Mouse (Mus musculus) limb, embryonic 12.5 days (tissue): ENCODE results near the gene Avpr1b. TPM values are rescaled to one million over a fixed set of nuclear protein-coding genes. Genes with fewer than 3 reads are reported as not detected.
"Not testable (repeated sequence)": the region's sequence is repeated elsewhere in the genome, so short reads cannot be mapped to it uniquely, and the experiment has no call there.

ENCODE experiments used
- ATAC-seq: fragments of 200-750 bp; cut with Nextera tagmentation; 2 replicates; pipeline ENCODE4 v1.8.0; 2017; ENCODE audit warnings: low read depth, moderate TSS enrichment; ENCODE audit not compliant: insufficient number of reproducible peaks, insufficient read depth, low FRiP score, low TSS enrichment
- H3K27ac ChIP-seq: fragments of 300-500 bp; sonication (generic); 2 replicates; pipeline ENCODE4 v1.5.1; 2016; ENCODE audit warnings: mild to moderate bottlenecking, moderate library complexity
- H3K27me3 ChIP-seq: fragments of 300-500 bp; sonication (generic); 2 replicates; pipeline ENCODE4 v1.6.1; 2016; ENCODE audit warnings: mild to moderate bottlenecking, moderate library complexity
- H3K36me3 ChIP-seq: fragments of 300-500 bp; sonication (generic); 2 replicates; pipeline ENCODE4 v1.6.1; 2016; ENCODE audit warnings: mild to moderate bottlenecking, moderate library complexity
- H3K4me1 ChIP-seq: fragments of 300-500 bp; sonication (generic); replicated peaks from 2 replicates; pipeline ENCODE4 v1.6.1; 2016
- H3K4me2 ChIP-seq: fragments of 300-500 bp; sonication (generic); 2 replicates; pipeline ENCODE4 v1.6.1; 2016; ENCODE audit warnings: mild to moderate bottlenecking, moderate library complexity
- H3K4me3 ChIP-seq: fragments of 300-500 bp; sonication (generic); replicated peaks from 2 replicates; pipeline ENCODE4 v1.5.1; 2016; ENCODE audit warnings: mild to moderate bottlenecking
- H3K9ac ChIP-seq: fragments of 300-500 bp; sonication (generic); replicated peaks from 2 replicates; pipeline ENCODE4 v1.6.1; 2016; ENCODE audit warnings: mild to moderate bottlenecking, moderate library complexity
- H3K9me3 ChIP-seq: fragments of 300-500 bp; sonication (generic); 2 replicates; pipeline ENCODE4 v1.6.1; 2016; ENCODE audit warnings: mild to moderate bottlenecking, moderate library complexity
- WGBS: fragments of 180-500 bp; shearing (Covaris S2); methylation state at CpG from one replicate; pipeline ENCODE4 v1.1.7; 2016; 5-methylcytosine and 5-hydroxymethylcytosine counted together
- polyA plus RNA-seq: library from polyadenylated mRNA; unstranded; fragments of >200 nt; fragmentation: Nextera tagmentation; extraction: Ambion mirVana; gene quantifications from 2 replicates; pipeline ENCODE4 v1.2.1, GENCODE M21; 2016

Avpr1b gene
- not detected in 2 replicates for polyA plus RNA-seq

GRCm38 (mm10) chr1:131598905-131599304, at the start of gene Avpr1b:
Avpr1b (plus strand) TSS chr1:131599239.
- Histone ChIP-seq H3K27ac (no peak within 1 kb of the TSS), H3K4me3 (0 out of 2 replicates have a peak within 1 kb of the TSS, but pooled peaks have one; percentile 3), H3K4me1 (peaks cover 4% of the 10 kb centered on the region; the same call in 1 of the 2 replicates), H3K4me2 (peak within 1 kb of the TSS; percentile 37), H3K27me3 (peaks cover 24% of the 10 kb centered on the region), H3K36me3 (no peaks in the 10 kb centered on the region), H3K9me3 (no peaks in the 10 kb centered on the region), H3K9ac (no peak within 1 kb of the TSS)
- 30% methylated on average over 12 of the region's 12 CpGs for WGBS
- peak; percentile 52; the same call in 1 of the 2 replicates for ATAC-seq

GRCm38 (mm10) chr1:131551956-131552355, 47.1 kb upstream of the Avpr1b start:
- no peak overlapping the region for H3K9ac ChIP-seq

GRCm38 (mm10) chr1:131553428-131553827, 45.6 kb upstream of the Avpr1b start:
- no peaks in the 10 kb centered on the region for H3K9me3 ChIP-seq

More at GRCm38 (mm10) chr1:131551956-131552355, 47.1 kb upstream of the Avpr1b start:
- H3K9me3 ChIP-seq = no peaks in the 10 kb centered on the region
- H3K27me3 ChIP-seq = no peaks in the 10 kb centered on the region
- H3K36me3 ChIP-seq = no peaks in the 10 kb centered on the region
- 87% methylated on average over 2 of the region's 2 CpGs for WGBS
- no peak for ATAC-seq
- H3K4me3 ChIP-seq = no peak overlapping the region
- no peak overlapping the region for H3K27ac ChIP-seq
- no peak overlapping the region for H3K4me2 ChIP-seq
- H3K4me1 ChIP-seq = peaks cover 9% of the 10 kb centered on the region

DNA sequence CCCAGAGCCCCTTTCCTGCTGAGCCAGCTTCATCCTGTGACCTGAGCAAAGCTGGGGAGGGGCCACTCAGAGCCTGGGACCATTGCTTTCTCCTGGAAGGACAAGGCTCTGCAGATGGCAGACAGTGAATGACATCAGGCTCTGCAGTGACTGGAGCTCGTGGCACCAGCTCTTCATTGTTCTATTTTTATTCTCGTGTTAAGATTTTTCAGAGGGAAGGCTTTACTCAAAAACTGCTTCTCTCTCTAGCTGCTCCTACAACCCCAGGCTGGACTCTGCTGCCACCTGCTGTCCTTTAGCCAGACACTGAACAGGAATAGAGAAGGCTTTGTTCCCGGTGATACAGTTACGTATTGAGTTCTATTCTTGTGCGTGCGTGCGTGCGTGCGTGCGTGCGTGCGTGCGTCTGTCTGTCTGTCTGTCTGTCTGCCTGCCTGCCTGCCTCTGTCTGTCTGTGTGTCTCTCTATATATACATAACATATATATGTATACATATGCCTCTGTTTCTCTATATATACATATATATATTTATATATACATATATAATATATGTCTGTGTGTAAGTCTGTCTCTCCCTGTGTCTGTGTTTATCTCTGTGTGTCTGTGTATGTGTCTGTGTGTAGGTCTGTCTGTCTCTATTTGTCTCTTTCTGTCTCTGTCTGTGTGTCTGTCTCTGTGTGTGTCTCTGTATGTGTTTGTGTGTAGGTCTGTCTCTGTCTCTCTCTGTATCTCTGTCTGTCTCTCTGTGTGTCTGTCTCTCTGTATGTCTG, 43.8 kb upstream of the Avpr1b start:
- H3K4me3 ChIP-seq = no peak overlapping the region
- H3K4me1 ChIP-seq = peaks cover 4% of the 10 kb centered on the region
- 0 out of 2 replicates have a peak overlapping the region, but pooled peaks have one; percentile 41 for H3K27ac ChIP-seq
- no peaks in the 10 kb centered on the region for H3K9me3 ChIP-seq
- H3K4me2 ChIP-seq = peak overlapping the region; percentile 46
- WGBS = 25% methylated on average over 13 of the region's 13 CpGs
- peak; percentile 89 for ATAC-seq
- no peaks in the 10 kb centered on the region for H3K27me3 ChIP-seq
- no peaks in the 10 kb centered on the region for H3K36me3 ChIP-seq
- H3K9ac ChIP-seq = 0 out of 2 replicates have a peak overlapping the region, but pooled peaks have one; percentile 27

More at GRCm38 (mm10) chr1:131553428-131553827, 45.6 kb upstream of the Avpr1b start:
- Histone ChIP-seq H3K36me3 (no peaks in the 10 kb centered on the region), H3K4me3 (no peak overlapping the region), H3K9ac (no peak overlapping the region), H3K4me2 (no peak overlapping the region), H3K27ac (no peak overlapping the region), H3K4me1 (peaks cover 9% of the 10 kb centered on the region), H3K27me3 (no peaks in the 10 kb centered on the region)
- no peak for ATAC-seq

DNA sequence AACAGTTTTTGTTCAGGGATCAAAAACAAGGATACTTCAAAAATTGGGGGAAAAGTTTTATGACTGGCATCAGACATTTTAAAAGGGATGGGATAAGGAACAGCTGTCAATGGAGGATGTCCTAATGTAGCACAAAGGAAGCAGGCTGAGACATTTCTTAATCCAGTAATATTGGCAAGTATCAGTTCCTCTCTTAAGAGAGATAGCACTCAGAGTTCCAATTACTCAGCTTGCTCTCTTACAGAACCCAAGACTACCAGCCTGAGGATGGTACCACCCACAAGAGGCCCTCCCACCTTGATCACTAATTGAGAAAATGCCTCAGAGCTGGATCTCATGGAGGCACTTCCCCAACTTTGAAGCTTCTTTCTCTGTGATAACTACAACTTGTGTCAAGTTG, 38.5 kb upstream of the Avpr1b start:
- H3K4me1 ChIP-seq = no peaks in the 10 kb centered on the region
- no peak for ATAC-seq
- H3K27ac ChIP-seq = no peak overlapping the region
- H3K4me3 ChIP-seq = no peak overlapping the region
- no peak overlapping the region for H3K9ac ChIP-seq
- H3K4me2 ChIP-seq = no peak overlapping the region
- no peaks in the 10 kb centered on the region for H3K9me3 ChIP-seq
- no peaks in the 10 kb centered on the region for H3K36me3 ChIP-seq
- H3K27me3 ChIP-seq = no peaks in the 10 kb centered on the region

DNA sequence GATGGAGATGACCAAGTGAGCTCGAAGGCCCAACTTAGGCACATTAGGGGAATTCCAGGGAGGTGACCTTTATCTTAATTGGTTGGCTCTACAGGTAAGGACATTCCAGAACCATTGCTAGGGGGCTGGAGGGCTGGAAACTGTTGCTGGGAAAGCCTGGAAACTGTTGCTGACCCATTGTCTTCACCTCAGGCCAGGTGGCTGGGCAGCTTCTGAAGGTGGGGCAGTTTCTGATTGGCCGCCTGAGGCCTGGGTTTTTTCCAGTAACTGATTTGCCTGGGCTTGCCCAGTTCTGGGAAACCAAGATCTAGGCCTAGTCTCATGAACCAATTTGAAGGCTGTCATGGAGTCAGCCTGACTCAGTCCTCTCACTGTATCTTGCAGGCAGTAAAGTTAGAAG, 37.0 kb upstream of the Avpr1b start:
- WGBS = 89% methylated on average over 2 of the region's 2 CpGs
- Histone ChIP-seq H3K9ac (no peak overlapping the region), H3K4me2 (no peak overlapping the region), H3K4me1 (no peaks in the 10 kb centered on the region), H3K27me3 (no peaks in the 10 kb centered on the region), H3K9me3 (no peaks in the 10 kb centered on the region), H3K27ac (no peak overlapping the region), H3K36me3 (no peaks in the 10 kb centered on the region), H3K4me3 (no peak overlapping the region)
- ATAC-seq = no peak

DNA sequence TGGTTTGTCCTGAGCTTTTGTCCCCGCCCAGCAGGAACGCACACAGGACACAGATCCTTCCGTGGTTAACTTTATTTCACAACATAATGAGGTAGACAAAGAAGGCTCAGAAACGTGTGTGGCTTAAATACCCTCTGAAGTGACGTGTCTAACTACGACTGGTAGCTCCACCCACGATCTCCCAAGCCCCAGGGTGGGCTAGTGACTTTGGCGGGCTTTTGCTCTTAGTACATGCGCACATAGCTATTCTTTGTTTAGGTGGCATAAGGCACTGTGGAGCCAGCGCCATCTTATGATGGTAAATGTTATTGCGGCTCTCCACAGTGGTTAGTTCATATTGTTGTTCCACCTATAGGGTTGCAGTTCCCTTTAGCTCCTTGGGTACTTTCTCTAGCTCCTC, 33.0 kb upstream of the Avpr1b start:
- not testable (repeated sequence) for H3K4me1 ChIP-seq, ATAC-seq, H3K4me3 ChIP-seq, H3K27me3 ChIP-seq, H3K9me3 ChIP-seq, H3K36me3 ChIP-seq, H3K4me2 ChIP-seq, H3K9ac ChIP-seq, H3K27ac ChIP-seq
- 48% methylated on average over 11 of the region's 11 CpGs for WGBS

DNA sequence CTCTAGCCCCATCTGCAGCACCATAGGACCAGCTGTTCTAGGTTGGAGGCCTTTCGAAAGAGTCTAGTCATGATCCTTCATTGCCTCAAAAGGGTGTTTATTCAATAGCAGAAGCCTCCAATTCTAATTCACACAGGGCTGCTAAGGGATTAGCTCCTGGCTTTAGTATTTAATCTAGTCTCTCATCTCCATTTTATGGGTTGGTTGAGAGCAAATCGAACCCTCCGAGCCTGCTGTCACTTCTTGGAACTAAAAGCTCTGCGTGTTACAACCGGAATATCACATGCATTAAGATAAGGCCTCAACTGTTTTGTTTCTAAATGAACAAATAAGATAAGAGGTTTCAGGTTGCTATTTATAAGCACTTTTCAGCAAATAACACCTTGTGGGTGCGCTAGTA, 29.3 kb upstream of the Avpr1b start:
- H3K9ac ChIP-seq = no peak overlapping the region
- no peaks in the 10 kb centered on the region for H3K27me3 ChIP-seq
- ATAC-seq = no peak
- no peak overlapping the region for H3K4me2 ChIP-seq
- H3K27ac ChIP-seq = no peak overlapping the region
- no peaks in the 10 kb centered on the region for H3K9me3 ChIP-seq
- no peak overlapping the region for H3K4me3 ChIP-seq
- H3K36me3 ChIP-seq = no peaks in the 10 kb centered on the region
- no peaks in the 10 kb centered on the region for H3K4me1 ChIP-seq
- WGBS = 85% methylated on average over 6 of the region's 6 CpGs

GRCm38 (mm10) chr1:131570391-131570790, 28.6 kb upstream of the Avpr1b start:
- H3K9ac ChIP-seq = no peak overlapping the region
- H3K4me3 ChIP-seq = no peak overlapping the region
- ATAC-seq = no peak
- WGBS = 92% methylated on average over 4 of the region's 4 CpGs
- no peaks in the 10 kb centered on the region for H3K4me1 ChIP-seq
- H3K4me2 ChIP-seq = no peak overlapping the region
- H3K9me3 ChIP-seq = no peaks in the 10 kb centered on the region
- no peaks in the 10 kb centered on the region for H3K27me3 ChIP-seq
- H3K27ac ChIP-seq = no peak overlapping the region
- no peaks in the 10 kb centered on the region for H3K36me3 ChIP-seq

DNA sequence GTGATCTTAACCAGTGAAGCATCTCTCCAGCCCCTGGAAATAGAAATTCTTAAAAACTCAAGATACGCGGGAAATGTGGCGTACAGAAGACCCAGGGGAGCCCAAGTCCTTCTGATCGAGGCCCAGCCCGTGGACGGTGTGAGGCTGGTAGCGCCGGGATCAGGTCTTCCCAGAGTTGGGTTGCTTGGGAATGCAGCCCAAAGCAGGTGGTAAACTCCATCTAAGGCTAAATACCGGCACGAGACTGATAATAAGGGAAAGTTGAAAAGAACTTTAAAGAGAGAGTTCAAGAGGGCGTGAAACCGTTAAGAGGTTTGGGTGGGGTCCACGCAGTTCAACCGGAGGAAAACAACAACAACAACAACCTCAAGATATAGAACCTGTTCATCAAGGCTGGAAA, 25.3 kb upstream of the Avpr1b start:
- no peaks in the 10 kb centered on the region for H3K9me3 ChIP-seq
- H3K4me2 ChIP-seq = no peak overlapping the region
- 91% methylated on average over 14 of the region's 14 CpGs for WGBS
- H3K4me1 ChIP-seq = no peaks in the 10 kb centered on the region
- H3K27me3 ChIP-seq = no peaks in the 10 kb centered on the region
- ATAC-seq = no peak
- no peak overlapping the region for H3K27ac ChIP-seq
- no peak overlapping the region for H3K9ac ChIP-seq
- H3K36me3 ChIP-seq = no peaks in the 10 kb centered on the region
- no peak overlapping the region for H3K4me3 ChIP-seq

GRCm38 (mm10) chr1:131578943-131579680, 19.9 kb upstream of the Avpr1b start:
- Histone ChIP-seq H3K9ac (no peak overlapping the region), H3K27me3 (no peaks in the 10 kb centered on the region), H3K4me1 (peaks cover 22% of the 10 kb centered on the region; the same call in 1 of the 2 replicates), H3K36me3 (no peaks in the 10 kb centered on the region), H3K9me3 (no peaks in the 10 kb centered on the region), H3K27ac (no peak overlapping the region), H3K4me3 (no peak overlapping the region), H3K4me2 (no peak overlapping the region)
- ATAC-seq = peak; percentile 87
- 63% methylated on average over 17 of the region's 17 CpGs for WGBS
